Mouse (Mus musculus) megakaryocyte, embryonic 14.5 days (primary cell): ENCODE data around the gene Galnt15.

Experiments used
- FLI1 ChIP-seq: IDR thresholded peaks from 2 replicates; pipeline ENCODE4 v1.6.1; 2012; ENCODE audit warnings: low read length, inconsistent platforms, mixed read lengths
- GATA1 ChIP-seq: IDR thresholded peaks from 3 replicates; pipeline ENCODE4 v1.6.1; 2012; ENCODE audit warnings: mixed read lengths, low read length, inconsistent platforms, borderline replicate concordance

DNA sequence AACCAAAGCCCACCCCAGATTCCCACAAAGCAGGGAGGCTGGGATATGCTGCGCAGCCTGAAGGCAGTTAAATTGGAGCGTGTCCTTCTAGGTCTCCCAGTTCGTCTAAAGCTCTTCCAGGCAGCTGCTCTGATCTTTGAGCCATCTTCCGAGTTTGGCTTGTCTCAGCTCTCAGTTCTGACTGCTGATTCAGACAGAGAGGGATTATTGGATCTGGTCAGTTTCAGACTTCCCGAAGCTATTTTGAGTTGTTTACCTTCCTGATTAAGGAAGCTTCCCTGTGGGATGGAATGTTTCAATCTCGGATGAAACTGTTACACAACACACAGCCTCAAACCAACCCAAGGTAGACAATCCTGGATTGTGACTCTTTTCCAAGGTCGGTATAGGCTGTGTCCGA lies 34.8 kb upstream of the Galnt15 start:
- TF ChIP-seq GATA1 = no peak
- no peak for TF ChIP-seq FLI1
